Mouse (Mus musculus): ENCODE measurements at regions not wholly inside any gene's neighbourhood (a gene's known extent, or its start where the extent isn't known, plus 50 kb on each side); places are given as distances from the start of the nearest gene placed in this dataset.

DNA sequence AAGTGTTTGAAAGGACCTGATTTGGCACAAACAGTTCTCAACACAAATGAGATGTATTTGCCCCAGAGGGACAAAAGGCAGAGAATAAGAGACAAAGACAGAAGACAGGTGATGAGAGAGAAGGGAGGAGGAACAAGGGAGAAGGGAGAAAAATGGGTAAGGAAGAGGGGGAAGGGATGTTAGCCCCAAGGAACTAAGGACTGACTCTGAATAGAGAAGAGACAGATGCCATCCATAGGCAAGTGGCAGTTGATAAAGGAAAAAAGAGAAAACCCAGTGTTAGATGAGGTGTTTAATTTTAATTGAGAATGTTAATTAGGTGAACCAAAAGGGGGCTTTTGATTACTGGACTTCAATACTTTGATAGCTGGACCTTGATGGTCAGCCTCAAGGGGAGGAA, 137.4 kb upstream of the B430305J03Rik start:
- no peak for TF ChIP-seq POLR2A (IDR thresholded peaks at IDR 0.05; ENCODE audit: control insufficient read depth, low read depth, low read length)
- no peak for TF ChIP-seq CTCF (IDR thresholded peaks at IDR 0.05; ENCODE audit: control insufficient read depth, insufficient read depth, insufficient replicate concordance, low read depth, low read length)
